Mouse (Mus musculus): ENCODE measurements at regions not wholly inside any gene's neighbourhood (a gene's known extent, or its start where the extent isn't known, plus 50 kb on each side); places are given as distances from the start of the nearest gene placed in this dataset.

DNA sequence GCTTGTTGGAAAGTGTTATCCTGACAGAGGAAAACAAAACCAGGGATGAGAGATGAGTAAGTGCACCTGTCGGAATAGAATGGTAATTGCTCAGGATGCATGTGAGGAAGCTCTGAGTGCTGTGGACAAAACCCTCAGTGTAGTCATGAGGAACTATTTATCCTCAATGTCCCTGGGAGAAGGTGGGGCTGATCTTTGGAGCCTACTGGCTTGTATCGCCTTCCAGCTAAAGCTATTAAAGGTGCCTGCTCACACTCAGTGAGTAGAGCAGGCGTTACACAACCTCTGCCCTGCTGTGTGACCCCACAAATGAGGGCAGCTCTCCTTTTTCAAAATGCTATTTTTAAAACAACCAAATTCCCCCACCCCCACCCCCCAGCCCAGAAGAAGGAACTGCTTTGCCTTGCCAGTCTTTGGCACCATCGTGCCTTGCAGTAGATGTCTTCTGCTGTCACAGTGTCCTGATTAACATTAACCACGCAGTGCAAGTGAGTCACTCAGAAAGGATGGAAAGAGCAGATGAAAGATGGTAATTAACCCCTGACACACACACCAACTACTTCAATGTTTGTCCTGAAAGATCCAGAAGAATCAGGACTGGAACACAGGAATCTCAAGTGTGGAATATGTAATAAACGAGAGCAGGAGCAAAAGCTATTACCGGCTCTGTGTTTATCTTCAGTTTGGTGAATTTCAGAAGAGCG is 440.8 kb upstream of the Tnp1 start:
- no peak for DNase-seq (ENCODE audit: low read depth, low spot score)

DNA sequence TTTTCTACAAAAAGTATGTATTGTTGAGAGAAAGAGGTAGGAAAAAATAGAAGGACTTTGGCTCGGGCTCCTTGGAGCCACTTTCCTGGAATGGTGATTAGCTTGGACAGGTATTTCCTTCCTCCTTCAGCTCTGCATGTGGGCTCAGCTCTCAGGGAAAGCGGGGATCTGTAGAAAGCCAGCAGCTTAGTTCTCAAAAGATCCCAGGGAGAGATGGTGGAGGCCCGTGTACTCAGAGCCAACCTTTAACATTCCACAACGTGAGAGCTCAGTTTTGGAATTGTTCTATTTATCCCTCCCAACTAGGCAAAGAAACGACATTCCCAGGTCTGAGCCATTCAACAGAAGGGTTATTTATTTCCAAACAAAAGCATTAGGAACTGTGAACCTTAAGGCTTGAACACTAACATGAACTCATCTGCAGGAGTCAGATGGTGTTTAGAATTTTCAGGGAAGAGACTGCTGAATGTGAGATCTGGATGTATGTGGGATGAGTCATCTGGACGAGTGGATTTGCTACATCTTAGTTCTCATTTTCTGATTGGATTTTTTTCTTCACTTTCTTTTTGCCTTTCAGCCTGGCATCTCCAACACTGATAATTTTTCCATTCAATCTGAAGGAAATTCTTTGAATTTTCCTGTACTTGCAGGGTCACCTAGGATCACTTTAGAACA is 428.6 kb upstream of the Tnp1 start:
- DNase-seq (ENCODE audit: low read depth, low spot score): peak; percentile 35

DNA sequence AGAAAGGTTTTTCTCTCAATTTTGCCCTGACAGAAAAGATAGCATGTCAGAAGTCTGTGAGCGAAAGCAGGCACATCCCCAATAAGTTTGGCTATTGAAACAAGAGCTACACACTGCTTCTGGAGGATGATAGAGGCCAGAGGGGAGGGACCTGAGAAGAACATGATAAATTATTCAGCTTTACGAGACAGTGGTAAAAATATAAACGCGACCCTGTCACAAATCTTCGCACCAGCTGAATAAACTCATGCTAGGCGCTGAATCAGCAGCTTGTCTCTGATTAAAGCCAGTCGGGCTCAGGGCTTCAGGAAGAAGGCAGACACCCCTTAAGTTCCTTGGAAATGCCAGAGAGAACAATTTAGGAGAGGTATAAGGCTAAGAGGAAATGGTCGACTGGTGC is 422.7 kb upstream of the Tnp1 start:
- no peak for DNase-seq (ENCODE audit: low read depth, low spot score)

DNA sequence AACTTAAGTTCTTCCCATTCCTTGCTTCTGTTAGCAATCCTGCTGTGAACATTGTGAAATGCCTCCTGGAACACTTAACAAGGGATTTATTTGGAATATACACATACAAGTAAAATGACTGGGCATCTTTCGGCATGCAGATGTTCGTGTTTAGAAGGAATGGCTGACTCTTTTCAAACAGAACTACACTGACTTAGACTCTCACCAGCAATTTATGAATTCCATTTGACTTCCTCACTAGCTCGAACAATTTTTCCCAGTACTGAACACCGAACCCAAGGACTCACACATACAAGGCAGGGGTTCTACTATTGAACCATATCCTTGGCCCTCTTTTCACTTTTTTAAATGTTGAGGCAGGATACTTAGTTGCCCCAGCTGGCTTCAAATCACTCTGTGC is 412.4 kb upstream of the Tnp1 start:
- no peak for DNase-seq (ENCODE audit: low read depth, low spot score)

DNA sequence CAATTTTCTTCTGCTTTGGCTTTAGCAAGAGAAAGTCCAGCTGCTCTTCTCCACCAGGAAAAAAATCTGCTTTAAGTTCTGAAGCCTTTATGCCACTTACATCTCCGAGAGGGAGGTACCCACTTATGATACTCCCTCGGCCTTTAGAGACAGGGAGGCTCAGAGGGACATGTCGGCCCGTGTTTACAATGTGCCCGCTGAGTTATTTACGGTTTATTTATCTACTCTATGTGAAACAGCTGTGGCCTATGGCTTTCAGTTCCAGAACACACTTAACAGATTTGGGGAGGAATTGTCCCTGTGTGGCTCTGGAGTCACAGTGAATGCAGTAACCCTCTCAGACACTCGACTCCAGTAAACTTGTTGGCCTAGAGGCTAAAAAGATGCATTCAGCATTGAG is 409.3 kb upstream of the Tnp1 start:
- no peak for DNase-seq (ENCODE audit: low read depth, low spot score)

DNA sequence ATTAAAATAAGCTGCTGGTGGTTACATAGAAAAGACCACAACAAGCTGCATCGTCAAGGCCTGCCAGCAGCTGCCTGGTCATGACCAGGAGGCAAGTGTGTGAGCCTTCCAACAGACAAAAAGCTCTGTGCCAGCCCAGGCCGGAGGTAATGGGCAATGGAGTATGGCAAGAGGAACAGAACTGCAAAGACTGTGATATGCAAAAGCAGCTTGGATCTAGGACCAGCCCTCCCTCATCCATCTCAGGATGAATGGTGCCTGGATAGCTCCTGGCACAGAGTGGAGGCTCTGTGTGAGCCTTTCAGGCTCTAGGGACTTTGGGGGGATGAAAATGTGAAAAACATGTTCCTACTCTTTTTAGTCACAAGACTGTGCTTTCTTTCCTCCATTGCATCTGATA is 402.5 kb upstream of the Tnp1 start:
- DNase-seq (ENCODE audit: low read depth, low spot score): peak; percentile 9

DNA sequence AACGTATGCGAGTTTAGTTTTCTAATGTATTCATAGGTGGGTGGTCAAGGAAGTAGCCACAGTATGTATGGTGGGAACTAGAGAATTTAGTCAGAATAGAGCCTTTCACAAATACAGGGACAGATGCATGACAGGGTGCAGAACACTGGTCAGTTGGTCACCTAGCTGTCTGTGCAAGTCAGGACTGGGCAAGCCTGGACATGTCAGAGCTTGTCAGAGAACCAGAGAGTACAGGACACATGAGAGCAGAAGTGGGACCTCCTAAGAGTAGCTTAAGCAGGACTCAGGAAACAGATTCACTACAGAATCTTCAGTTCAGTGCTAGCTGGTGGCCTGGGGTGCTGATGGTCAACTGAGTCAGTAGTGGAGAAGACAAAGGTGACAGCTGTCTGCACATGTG is 395.7 kb upstream of the Tnp1 start:
- DNase-seq (ENCODE audit: low read depth, low spot score): no peak

DNA sequence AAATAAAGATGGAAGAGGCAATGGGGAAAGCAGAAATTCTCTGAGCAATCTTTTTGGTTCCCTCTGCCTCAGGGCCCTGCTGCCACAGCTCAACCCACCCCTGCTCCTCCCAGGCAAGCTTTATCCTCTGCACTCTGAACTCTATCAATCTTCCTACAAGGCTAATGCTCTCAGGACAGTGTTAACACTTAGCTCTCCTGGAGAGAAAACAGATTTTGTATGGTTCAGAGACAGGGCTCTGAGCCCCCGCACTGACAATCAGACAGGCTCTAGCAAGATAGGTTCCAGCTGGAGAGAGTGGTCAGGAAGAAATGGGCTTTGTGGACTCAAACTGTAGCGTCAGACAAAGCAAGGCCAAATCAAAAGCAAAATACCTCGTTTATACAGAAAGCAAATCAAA is 383.5 kb upstream of the Tnp1 start:
- no peak for DNase-seq (ENCODE audit: low read depth, low spot score)

DNA sequence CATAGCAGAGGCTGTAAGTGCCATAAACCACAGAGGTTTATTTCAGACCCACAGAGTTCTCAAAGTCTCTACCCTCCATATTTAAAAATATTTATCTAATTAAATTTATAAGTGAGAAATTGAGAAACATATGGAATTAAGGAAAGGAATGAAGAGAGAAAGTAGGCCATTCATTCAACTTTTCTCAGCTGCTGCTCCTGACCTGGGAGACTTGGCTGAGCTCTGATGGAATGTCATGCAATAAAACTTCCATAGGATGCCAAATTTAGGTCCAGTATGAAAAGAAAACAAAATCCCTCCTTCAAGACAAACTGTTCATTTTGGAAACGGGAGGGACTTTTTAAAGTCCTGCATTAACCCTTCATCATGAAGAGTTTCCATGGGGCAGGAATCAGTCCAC is 379.3 kb upstream of the Tnp1 start:
- no peak for DNase-seq (ENCODE audit: low read depth, low spot score)

DNA sequence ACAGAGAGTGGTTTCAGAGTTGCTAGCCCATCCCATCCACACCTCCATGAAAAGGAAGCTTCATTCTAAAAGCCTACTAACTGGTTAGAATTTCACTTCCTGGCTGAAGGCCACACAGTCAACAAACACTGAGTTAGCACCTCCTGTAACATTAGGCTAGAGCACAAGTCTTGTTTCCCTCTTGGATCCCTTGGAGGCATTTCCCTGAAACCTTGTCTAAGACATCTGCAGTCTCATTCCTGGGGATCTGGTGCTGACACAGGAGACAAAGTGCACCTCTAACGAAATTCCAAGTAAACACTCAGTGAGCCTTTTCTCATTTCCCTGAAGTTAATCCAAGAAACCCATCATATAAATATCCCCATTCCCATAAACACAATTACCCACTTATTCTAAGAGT is 378.8 kb upstream of the Tnp1 start:
- DNase-seq (ENCODE audit: low read depth, low spot score): no peak

DNA sequence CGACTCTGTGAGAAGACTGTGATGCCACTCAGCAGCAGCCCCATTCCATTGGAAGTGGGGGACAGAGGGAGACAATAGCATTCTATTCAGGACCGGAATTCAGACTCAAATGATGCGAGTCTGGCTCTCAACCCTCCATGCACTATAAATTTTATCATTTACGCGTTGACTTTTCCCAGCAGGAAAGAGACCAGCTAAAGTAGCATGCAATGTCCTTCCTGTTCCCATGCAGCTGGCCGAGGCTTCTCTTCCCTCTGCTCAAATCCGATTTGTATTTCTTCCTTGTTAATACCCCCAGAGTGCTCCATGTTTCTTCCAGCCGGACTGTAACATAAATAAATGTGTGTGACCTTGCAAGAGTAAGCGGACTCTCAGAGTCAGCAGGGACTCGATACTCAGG is 376.4 kb upstream of the Tnp1 start:
- DNase-seq (ENCODE audit: low read depth, low spot score): no peak

DNA sequence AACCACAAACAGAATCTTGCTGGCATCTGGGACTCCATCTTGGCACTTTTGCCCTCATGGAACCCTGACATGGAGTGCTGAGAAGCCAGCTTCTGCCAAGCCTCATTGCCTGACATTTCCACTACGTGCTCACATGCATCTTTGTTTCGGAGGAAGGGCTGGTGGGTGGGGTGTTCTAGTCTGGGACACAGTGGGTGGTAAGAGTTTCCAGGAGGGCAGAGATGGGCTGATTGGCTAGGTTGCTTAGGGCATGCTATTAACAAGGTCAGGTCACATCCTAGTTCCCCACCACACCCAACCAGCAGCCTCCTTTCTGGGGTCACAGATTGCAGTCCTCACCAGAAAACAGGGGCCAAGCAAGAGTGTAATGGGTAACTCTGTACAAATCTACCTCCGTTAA is 374.3 kb upstream of the Tnp1 start:
- no peak for DNase-seq (ENCODE audit: low read depth, low spot score)

DNA sequence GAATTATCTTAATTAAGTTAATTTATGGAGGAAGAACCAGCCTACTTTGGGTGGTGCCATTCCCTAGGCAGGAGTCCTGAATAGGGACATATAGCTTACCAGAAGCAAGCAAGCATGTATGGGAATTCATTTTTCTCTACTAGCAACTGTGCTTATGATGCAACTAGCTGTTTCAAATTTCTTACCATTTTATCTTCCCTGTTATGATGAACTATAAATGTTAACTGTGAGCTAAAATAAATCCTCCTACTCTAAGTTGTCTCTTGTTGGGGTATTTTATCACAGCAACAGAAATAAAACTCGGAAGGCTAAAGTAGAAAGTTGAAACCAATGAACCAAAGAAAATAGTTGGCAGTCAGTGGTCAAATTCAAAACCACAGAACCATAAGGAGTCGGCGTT is 373.5 kb upstream of the Tnp1 start:
- DNase-seq (ENCODE audit: low read depth, low spot score): peak; percentile 35

DNA sequence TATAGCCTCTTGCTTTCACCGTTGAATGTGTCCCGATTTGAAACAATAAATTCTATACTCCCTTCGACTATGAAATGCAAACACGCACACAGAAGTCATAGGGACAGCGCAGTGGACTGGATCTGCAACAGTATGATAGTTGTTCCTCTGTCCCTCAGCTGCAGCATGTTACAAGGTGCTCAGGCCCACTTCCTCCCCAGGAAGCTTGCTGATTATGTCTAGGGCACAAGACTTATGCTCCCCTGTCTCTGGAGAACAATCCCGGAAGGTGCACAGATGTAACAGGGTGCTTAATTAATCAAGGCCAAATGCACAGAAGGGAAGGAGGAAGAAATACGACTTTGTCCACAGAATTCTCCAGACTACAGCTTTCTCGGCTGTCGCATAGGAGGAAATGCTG is 365.9 kb upstream of the Tnp1 start:
- DNase-seq (ENCODE audit: low read depth, low spot score): no peak

DNA sequence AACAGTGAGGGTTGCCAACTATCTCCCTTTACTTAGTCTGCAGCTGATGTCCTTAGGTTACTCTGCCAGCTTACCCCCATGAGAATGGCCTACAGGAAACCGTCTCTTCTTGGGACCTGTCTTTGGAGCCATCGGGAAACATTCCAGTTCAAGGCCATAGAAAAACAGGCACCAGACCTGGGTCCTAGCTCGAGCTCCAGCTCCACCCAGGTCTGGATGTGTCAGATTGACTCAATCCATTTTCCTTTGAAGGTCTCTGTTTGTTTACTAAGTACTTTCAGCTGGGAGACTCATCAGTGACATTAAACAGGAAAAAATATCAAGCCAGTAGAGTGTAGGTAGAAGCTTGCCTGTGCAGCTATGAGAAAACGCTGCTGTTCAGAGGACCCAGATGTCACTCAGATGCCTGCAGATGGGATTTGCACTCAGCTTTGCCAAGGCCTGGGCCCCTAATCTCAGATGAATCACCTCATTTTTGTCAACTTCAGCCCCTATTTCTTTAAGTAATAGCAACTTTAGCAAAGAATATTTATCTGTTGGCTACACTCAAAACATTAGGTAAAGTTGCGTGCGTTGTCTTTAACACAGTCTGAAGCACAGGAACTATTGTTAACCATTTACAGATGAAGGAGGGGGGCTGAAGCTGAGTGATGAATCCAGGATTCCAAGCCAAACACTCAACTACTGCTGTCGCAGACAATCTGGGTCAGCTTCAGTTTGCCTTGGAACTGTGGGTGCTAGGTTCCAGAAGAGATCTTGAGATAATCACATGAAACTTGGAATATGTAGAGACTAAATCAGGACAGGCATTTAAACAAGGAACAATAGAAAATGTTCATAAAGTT is 359.0 kb upstream of the Tnp1 start:
- DNase-seq (ENCODE audit: low read depth, low spot score): no peak

DNA sequence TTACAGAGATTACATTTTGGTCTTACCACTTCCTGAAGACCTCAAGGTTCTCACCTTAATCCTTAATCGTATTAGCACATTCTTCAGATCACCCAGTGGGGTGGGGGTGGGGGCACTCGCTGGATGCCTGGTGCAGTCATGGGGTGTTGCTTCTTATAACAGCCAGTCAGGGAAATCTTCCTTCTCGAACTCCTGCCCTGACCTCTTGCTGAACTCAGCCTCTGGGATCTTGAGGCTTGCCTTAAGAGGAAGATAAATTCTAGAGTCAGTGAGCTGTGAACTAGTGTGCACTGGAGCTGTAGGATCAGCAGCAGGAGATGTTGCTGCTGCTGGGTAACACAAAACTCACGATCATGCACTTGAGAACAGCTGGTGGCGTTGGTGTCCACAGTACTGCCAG is 352.5 kb upstream of the Tnp1 start:
- no peak for DNase-seq (ENCODE audit: low read depth, low spot score)

DNA sequence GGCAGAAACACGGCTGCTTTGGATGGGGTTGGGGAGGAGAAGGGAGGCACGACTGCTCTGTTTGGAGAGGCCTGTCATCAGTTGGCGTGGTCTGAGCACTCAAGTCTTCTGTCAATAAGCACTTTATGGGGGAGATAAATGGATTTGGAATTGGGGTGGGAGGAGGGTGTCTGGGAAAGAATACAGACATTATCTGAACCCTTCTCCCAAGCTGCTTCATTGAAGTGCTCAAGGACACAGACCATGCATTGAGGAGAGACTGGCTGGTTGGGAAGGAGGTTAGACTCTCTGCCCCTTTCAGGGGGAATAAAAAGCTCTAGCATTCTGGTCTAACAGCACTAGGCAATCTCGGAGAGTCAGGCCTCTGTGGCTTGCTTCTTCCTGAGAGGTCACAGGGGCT is 350.1 kb upstream of the Tnp1 start:
- no peak for DNase-seq (ENCODE audit: low read depth, low spot score)

DNA sequence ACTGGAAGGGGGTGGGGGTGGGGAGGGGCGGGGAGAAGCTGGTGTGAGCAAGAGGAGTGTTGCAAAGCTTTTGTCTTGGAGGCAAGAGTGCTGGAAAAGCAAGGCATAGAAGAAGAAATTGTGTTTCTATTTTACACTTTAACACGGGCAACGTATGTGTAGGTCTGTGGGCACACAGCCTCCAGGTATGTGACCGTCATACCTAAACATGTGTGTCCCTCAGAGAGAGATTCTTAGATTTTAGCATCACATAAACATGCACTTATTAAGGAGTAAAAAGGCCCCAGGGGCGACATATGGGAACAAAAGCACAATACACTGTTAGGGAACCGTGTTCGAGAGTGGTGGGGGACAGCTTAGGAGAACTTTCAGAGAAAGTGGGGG is 348.6 kb upstream of the Tnp1 start:
- no peak for DNase-seq (ENCODE audit: low read depth, low spot score)

DNA sequence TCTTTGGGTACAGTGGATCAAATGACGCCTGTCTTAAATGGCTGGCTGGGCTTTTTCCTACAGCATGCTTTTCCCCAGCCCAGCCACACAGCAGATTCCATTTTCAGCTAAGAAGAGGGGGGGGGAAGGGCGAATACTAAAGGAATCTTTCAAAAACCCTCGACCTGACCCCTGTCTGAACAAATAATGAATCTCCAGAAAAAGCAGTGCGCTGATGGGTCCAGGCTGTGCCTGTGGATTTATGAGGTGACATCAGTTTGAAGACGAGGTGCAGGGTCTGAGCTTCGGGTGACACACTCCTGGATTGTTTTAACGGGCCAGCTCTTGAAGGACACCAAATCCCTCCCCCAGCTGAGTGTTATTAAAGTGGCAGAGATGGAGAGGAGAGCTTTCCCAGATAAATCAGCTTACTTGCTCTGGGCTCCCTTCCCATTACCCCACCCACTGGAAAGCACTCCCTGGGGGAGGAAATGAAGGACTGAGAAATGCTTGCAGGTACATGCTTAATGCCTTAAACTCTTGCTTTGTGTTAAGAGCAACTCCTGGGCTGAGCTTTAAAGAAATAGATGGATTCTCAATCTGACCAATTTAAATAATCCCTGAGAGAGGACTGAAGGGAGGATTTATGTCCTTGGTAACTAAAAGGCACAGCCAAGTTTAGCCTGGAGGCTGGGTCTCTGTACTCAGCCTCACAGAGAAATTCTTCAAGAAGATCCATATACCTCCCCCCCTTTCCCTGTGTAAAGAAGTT is 348.0 kb upstream of the Tnp1 start:
- DNase-seq (ENCODE audit: low read depth, low spot score): no peak

DNA sequence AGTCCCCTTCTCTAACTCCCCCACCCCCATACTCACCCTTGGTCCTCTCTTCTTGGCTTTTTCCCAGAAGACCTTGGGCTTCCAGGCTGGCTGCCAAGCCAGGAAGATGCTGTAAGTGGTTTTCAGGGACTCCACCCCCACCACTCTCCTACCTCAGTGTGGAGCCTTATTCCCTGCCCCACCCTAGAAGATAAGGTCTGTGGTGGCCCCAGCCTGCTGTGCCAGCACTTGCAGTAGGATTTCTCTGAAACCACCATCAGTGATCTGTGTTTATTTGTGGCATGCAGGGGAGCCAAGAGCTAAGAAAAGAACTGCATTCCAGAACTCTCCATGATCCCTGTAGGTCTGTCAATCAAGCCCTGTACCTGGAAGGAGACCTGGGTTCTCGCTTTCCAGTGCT is 346.4 kb upstream of the Tnp1 start:
- DNase-seq (ENCODE audit: low read depth, low spot score): no peak

DNA sequence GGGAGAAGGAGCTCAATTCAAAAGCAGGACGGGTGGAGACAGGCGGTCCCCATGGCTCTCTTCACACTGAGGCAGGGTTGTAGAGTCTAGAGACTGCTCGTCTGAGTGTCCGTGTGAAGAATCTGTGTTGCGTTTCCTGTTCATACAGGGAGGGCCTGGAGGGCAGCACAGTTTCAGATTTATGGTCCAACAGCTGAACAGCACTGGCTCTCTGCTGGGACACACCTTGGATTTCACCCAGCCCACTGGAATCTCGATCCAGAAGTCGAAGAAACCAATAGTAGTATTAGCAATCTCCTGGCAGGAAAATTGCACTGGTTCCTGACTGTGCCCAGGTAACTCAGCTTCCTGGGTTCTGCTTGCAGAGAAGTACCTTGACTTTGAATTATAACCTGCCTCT is 345.6 kb upstream of the Tnp1 start:
- DNase-seq (ENCODE audit: low read depth, low spot score): no peak

DNA sequence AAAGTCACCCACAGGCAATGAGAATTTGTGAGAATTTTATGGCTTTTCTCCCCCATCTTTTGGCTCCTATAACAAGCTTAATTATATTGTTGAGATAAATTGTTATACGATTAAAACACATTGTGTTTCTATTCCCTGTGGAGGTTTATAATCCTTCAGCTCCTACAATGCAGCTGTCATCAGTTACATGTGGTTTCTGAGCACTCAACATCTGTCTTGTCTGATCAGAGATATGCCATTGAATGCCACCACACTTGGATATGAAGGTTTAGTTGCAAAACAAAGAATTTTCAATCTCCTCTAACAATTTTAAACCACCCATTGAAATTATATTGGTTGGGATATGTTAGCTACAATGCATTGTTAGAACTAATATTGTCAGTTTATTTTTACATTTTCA is 338.7 kb upstream of the Tnp1 start:
- DNase-seq (ENCODE audit: low read depth, low spot score): no peak

Measured in telencephalon, adult 2 months (tissue).